Mouse (Mus musculus) thymus, postnatal 14 days (tissue): ENCODE measurements around the gene Gm11639.

Source experiments
- DNase-seq: peaks from one replicate; pipeline ENCODE4 v3.0.0; 2021

Gm11639 gene

DNA sequence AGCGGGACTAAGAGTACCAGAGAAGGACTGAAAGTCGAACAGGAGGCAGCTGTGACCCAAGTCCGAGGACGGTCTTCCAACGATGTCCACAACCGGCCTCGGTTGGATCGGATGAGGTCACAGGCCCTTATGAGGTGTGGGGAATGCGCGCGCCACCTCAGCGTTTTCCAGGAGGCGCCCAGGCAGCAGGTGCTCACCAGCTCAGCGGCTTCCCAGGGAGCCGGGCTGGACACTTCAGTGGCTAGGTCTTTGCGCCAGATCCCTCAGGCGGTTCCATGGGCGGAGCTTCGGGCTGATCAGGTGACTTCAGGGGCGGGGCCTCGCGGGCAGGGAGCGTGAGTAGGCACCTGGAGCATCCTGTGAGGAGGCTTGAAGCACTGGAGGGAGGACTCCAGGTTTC lies at the start of gene Gm11639:
Gene Gm11639, plus strand, starts transcription at position 160 of the 400 bp plus-strand sequence.
- peak; percentile 32 for DNase-seq

DNA sequence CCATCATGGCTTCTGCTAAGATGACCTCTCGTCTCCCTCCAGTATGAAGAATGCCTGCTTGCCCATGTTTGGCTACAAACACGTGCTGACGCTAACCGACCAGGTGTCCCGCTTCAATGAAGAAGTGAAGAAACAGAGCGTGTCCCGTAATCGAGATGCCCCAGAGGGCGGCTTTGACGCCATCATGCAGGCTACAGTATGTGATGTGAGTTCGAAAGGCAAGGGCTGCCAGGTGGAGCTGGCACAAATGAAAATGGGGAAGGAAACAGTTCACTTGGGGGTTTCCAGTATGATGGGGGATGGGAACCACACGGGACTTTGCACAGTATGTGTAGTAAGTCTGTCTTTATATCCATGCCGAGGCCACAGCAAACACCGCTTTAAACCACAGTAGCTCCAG lies 48.5 kb upstream of the Gm11639 start:
- DNase-seq = peak; percentile 17

DNA sequence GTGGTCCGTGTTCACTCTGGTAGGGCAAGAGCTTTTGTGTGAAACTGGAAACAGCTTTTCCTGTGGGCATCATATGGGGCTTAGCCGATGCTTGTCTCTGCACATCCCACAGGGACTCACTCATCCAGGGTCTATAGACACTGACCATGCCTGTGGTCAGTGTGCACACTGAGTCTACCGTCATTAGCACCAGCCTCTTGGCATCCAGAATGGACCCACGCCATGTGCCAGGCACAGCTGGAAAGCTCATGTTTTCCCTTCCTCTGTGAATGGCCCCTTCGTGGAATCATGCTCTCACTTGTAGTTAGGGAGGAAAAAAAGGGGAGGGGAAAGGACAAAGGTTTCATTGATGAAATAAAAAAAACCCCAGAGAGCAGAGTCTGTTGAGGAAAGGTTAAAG lies 47.5 kb upstream of the Gm11639 start:
- DNase-seq = no peak

DNA sequence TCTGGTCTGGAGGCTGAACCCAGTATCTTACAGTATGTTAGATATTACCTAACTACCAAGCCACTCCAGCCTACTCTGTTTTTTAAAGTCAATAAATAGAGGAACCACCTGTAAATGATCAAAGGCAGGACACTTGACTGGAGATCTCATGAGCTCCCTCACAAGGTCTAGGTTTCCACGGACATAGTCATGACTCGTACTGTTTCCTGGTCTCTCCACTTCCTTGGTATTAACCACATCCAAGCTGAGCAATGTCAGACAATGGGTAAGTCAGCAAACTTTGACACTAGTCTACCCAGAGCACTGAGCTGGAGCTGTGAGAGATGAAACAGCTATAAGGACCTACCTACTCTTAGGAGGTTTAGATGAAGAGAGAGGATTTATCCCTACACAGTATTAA lies 46.6 kb upstream of the Gm11639 start:
- no peak for DNase-seq

DNA sequence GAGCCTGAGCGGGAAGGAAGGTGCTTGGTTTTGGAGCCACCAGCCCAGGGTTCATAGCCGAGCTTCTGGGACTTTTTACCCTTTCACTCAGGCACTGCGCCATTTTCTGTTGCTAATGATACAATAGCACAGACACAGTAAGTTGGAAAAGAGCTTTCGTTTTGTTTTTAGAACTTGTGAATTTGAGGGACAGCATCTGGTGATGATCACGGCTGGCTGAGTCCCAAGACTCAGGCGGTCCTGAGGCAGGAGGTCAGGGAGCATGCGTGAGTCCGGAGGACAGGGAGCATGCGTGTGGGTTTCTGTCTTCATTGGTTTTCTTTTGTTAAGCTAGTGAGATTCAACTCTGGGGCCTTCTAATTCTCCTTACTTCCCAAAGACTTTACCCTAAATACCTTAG lies 45.9 kb upstream of the Gm11639 start:
- no peak for DNase-seq

DNA sequence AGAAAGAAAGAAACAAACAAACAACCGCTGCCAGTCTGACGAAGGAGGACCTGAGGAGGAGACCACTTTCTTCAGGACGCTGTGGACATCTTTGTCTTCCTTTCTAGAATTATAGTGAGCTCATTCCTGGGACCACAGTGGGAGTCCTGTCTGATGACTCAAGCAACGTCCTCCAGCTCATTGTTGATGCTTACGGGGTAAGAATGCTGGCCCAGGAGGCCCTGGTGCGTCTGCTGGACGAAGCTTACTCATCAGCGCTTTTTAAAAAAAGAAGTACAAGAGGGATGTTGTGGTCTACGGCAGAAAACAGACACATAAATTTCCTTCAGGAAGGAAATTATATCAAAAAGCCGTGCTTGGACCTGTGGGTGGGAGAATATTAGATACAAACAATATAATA lies 44.6 kb upstream of the Gm11639 start:
- no peak for DNase-seq

- no peak for DNase-seq
Measured at GRCm38 (mm10) chr11:104643236-104643635, 42.3 kb upstream of the Gm11639 start.

DNA sequence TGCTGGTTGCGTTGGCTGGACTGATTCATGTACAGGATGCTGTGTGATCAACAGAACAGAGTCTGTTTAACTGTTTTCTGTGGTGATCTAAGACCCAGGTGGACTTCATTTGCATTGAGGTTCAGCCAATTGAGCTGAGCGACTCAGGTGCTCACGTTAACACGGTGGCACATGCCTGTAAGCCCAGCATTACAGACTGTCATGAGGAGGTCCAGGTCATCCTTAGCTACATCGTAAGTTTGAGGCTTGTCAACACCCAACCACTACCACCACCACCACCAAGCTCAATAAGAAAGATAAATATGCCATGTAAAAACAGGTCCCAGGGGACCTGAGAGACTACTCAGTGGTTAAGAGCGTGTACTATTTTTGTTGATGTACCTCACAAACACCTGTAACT lies 40.1 kb upstream of the Gm11639 start:
- DNase-seq = no peak

DNA sequence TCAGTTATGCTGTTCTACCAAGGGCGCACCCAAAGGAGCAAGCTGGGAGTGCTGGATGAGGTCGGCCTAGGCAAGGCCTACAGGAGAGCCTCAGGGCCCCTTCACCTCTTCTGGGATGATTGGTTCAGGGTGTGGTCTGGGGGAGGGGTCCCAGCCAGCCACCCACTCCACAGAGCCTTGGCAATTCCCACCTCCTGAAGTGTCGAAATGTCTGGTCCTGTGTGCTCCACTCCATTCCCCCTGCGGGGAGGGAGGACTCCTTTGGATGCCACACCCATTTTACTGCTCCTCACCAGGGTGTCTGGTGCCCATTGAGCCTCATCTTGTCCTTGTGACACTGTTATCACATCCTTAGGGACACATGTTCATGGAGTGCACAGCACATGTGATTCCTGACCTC lies 39.3 kb upstream of the Gm11639 start:
- no peak for DNase-seq

- DNase-seq = no peak
Measured at GRCm38 (mm10) chr11:104646611-104647010, 38.9 kb upstream of the Gm11639 start.

DNA sequence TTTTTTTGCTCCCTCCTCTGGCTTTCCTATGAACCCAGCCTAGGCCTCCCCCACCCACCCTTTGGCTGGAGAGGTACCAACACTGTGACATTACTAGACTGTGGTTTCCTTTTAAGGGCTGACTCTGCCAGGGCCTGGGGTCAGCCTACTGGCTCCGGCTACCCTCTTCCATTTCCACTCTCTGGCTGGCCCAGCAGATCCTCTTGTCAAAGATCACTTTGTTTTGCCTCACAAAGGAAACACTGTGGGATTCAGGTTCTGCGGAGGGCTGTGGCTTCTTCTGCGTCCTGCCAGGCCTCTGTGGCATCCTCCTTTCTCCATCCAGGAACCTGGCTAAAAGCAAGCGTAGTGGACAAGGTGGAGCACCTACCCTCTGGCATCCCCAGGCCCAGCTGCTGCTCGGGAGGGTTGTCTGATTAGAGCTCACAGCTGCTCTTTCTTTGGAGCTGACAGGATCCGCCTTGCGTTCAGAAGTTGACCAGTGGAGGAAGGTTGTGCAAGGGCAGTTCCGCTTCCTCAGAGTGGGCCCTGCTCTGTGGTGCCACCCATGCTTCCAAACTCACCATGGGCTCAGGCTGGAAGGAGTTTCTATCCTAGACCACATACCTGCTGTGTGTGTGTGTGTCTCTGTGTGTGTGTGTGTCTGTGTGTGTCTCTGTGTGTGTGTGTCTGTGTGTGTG lies 38.2 kb upstream of the Gm11639 start:
- DNase-seq = no peak

DNA sequence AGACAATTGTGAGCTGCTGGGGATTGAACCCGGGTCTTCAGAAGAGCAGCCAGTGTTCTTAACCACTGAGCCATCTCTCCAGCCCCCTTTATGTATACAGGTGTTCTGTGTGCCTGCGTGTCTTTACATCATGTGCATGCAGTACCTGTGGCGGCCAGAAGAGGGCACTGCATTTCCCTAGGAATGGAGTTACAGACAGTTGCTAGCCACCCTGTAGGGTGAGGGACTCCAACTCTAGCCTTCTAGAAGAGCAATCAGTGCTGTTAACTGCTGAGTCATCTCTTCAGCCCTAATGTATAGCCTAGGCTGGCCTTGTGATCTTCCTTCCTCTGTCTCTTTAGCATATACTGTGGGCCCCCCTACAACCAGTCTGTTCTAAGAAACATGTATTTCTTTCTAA lies 36.9 kb upstream of the Gm11639 start:
- peak; percentile 77 for DNase-seq

- DNase-seq = peak; percentile 39
Measured at GRCm38 (mm10) chr11:104660599-104660998, 24.9 kb upstream of the Gm11639 start.

DNA sequence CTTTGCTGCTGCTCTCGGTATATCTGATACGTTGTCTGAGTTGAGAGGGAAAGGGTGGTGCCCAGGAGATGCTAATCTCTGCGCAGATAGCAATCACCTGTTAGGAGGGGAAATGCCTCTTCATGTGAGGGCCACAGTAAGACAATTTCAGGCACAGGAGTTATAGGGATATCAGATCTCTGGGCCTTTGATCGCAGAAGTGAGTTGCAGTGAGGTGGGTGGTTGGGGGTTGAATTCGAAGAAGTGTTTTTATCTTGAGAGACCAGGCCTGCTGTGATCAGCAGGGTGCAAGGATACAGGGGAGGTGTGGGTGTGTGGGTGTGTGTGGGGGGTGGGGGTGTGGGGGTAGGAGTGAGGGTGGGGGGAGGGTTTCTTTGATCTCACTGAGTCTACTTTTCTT lies 24.4 kb upstream of the Gm11639 start:
- DNase-seq = peak; percentile 56

- peak; percentile 60 for DNase-seq
Measured at GRCm38 (mm10) chr11:104661531-104662205, 23.8 kb upstream of the Gm11639 start.

- DNase-seq = no peak
Measured at GRCm38 (mm10) chr11:104662573-104662972, 22.9 kb upstream of the Gm11639 start.

- DNase-seq = no peak
Measured at GRCm38 (mm10) chr11:104663241-104663877, 22.1 kb upstream of the Gm11639 start.

DNA sequence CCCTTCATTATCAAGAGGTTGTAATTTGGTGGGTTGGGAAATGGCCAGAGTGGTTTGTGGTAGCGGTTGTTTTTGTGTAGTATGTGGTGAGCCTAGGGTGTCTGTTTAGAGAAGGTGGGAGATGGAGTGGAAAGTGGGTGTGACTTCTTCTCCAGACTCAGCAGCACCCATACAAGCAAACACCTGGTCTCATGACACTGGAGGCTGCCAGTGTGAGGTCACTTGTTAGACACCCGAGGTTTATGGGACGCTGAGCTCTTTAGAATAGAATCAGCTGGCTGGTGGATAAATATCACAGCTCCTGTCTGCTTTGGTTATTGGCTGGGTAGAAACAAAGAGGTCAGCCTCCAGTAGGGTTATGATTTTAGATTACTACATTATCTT lies 21.6 kb upstream of the Gm11639 start:
- DNase-seq = peak; percentile 27

DNA sequence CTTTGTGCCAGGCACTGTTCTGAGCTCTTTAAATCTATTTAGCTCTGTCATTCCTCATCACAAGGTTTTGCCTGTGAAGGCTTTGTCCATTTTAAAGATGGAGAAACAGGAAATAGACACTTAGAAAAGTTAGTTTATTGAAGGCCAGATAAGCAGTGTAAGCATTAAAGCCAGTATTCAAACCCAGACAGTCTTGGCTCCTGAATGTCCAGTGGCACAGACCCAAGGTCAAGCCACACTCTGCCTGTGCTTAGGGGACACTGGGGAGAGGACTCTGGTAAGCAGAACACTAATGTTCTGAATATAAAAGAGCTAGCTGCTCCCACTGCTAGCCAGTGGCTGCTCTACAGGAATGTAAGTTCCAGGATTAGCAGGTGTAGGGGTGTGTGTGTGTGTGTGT lies 21.1 kb upstream of the Gm11639 start:
- no peak for DNase-seq

DNA sequence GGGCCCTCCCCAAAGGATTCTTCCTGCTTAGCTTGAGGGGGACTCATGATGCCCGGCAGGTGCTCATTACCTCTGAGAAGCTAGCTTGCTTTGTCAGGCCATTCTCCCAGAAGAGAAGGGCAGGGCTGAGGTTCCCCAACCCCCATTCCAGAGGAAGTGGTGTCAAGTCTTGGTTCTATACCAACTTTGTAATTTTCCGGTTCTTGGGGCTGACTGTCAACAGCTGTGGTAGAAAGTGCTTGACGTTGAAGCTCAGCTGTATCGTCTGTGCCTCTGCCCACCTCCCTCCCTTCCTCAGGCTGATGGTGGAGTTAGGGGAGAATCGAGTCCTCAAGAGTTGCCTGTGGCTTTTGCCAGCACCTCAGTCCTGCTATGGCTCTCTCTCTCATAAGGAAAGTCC lies 18.1 kb upstream of the Gm11639 start:
- peak; percentile 65 for DNase-seq

GRCm38 (mm10) chr11:104673412-104673811 lies 12.1 kb upstream of the Gm11639 start:
- DNase-seq = no peak

GRCm38 (mm10) chr11:104674768-104675167 lies 10.7 kb upstream of the Gm11639 start:
- DNase-seq = no peak

DNA sequence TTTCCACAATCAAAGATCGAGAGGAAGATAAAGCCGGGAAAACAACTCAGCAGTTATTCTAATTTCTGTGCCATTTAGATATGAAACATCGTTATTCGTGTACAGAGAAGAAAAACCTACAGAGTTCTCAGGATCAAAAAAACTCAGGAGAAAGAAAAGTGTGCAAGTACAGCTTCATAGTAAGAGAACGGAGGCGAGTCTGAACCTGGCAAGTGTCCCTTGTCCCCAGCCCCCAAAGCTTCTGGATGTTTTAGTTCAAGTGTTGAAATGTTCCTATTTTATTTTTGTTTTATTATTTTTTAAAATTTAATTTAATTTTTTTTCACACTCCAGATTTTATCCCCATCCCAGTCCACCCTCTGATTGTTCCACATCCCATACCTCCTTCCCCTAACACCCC lies 7.7 kb downstream of the Gm11639 start:
- no peak for DNase-seq

- DNase-seq = no peak
Measured at GRCm38 (mm10) chr11:104704097-104704496, 18.6 kb downstream of the Gm11639 start.
